Mouse (Mus musculus): ENCODE results near the gene Gm10100. TPM values are rescaled to one million over a fixed set of nuclear protein-coding genes. Genes with fewer than 3 reads are reported as not detected.
"Not testable (repeated sequence)": the region's sequence is repeated elsewhere in the genome, so short reads cannot be mapped to it uniquely, and the experiment has no call there.

Gm10100 gene
- polyA plus RNA-seq, 1 experiment = not detected

GRCm38 (mm10) chr10:77713734-77714133 lies 12.6 kb upstream of the Gm10100 start:
- H3K9me3 ChIP-seq = peaks cover 9% of the 10 kb centered on the region
- TF ChIP-seq FLI1 (IDR thresholded peaks at IDR 0.05; ENCODE audit: low read length) (no peak), GATA1 (IDR thresholded peaks at IDR 0.05; ENCODE audit: borderline replicate concordance, low read length) (no peak)
- H3K4me1 ChIP-seq = peaks cover 11% of the 10 kb centered on the region
- no peak overlapping the region for H3K4me3 ChIP-seq (replicated peaks)
- H3K27me3 ChIP-seq (replicated peaks) = peaks cover 42% of the 10 kb centered on the region
- H3K36me3 ChIP-seq (replicated peaks; ENCODE audit: low read length) = no peaks in the 10 kb centered on the region

- no peak for TF ChIP-seq GATA1 (IDR thresholded peaks at IDR 0.05; ENCODE audit: borderline replicate concordance, low read length)
- TF ChIP-seq FLI1 (IDR thresholded peaks at IDR 0.05; ENCODE audit: low read length) = no peak
- Histone ChIP-seq H3K36me3 (replicated peaks; ENCODE audit: low read length) (no peaks in the 10 kb centered on the region), H3K4me1 (peaks cover 11% of the 10 kb centered on the region), H3K4me3 (replicated peaks) (no peak within 1 kb of the TSS), H3K27me3 (replicated peaks) (peaks cover 47% of the 10 kb centered on the region), H3K9me3 (peaks cover 12% of the 10 kb centered on the region)
Measured at GRCm38 (mm10) chr10:77715507-77715906, 10.8 kb upstream of the Gm10100 start, which contains the start of gene Gm10142. Gene Gm10142, plus strand, starts transcription at chr10:77715807.

GRCm38 (mm10) chr10:77720299-77720698 lies 6.0 kb upstream of the Gm10100 start, which contains the start of gene Krtap12-1:
Gene Krtap12-1, plus strand, starts transcription at chr10:77720599.
- not testable (repeated sequence) for H3K4me1 ChIP-seq; H3K36me3 ChIP-seq (replicated peaks; ENCODE audit: low read length); H3K9me3 ChIP-seq
- Histone ChIP-seq H3K4me3 (replicated peaks) (peak within 1 kb of the TSS; percentile 50), H3K27me3 (replicated peaks) (peaks cover 36% of the 10 kb centered on the region)

- H3K27me3 ChIP-seq (replicated peaks) = peaks cover 27% of the 10 kb centered on the region
- H3K36me3 ChIP-seq (replicated peaks; ENCODE audit: low read length) = no peaks in the 10 kb centered on the region
- H3K9me3 ChIP-seq = 0 out of 2 replicates have a peak, but pooled peaks cover 4% of the 10 kb centered on the region
- H3K4me1 ChIP-seq = no peaks in the 10 kb centered on the region
- H3K4me3 ChIP-seq (replicated peaks) = no peak overlapping the region
- TF ChIP-seq GATA1 (IDR thresholded peaks at IDR 0.05; ENCODE audit: borderline replicate concordance, low read length) = no peak
- no peak for TF ChIP-seq FLI1 (IDR thresholded peaks at IDR 0.05; ENCODE audit: low read length)
Measured at GRCm38 (mm10) chr10:77724855-77725254, 1.4 kb upstream of the Gm10100 start.

- no peak overlapping the region for H3K4me3 ChIP-seq (replicated peaks)
- peaks cover 35% of the 10 kb centered on the region for H3K27me3 ChIP-seq (replicated peaks)
- TF ChIP-seq FLI1 (IDR thresholded peaks at IDR 0.05; ENCODE audit: low read length) (no peak), GATA1 (IDR thresholded peaks at IDR 0.05; ENCODE audit: borderline replicate concordance, low read length) (no peak)
- H3K9me3 ChIP-seq = no peaks in the 10 kb centered on the region
- no peaks in the 10 kb centered on the region for H3K36me3 ChIP-seq (replicated peaks; ENCODE audit: low read length)
- H3K4me1 ChIP-seq = peaks cover 5% of the 10 kb centered on the region
Measured at GRCm38 (mm10) chr10:77728280-77728679, 2.0 kb downstream of the Gm10100 start.

GRCm38 (mm10) chr10:77729241-77729640 lies 3.0 kb downstream of the Gm10100 start:
- H3K9me3 ChIP-seq = peaks cover 4% of the 10 kb centered on the region; the same call in 1 of the 2 replicates
- TF ChIP-seq FLI1 (IDR thresholded peaks at IDR 0.05; ENCODE audit: low read length) = no peak
- no peak for TF ChIP-seq GATA1 (IDR thresholded peaks at IDR 0.05; ENCODE audit: borderline replicate concordance, low read length)
- H3K36me3 ChIP-seq (replicated peaks; ENCODE audit: low read length) = no peaks in the 10 kb centered on the region
- H3K4me1 ChIP-seq = peaks cover 5% of the 10 kb centered on the region
- peaks cover 29% of the 10 kb centered on the region for H3K27me3 ChIP-seq (replicated peaks)
- H3K4me3 ChIP-seq (replicated peaks) = no peak overlapping the region

- Histone ChIP-seq H3K4me3 (replicated peaks) (no peak overlapping the region), H3K36me3 (replicated peaks; ENCODE audit: low read length) (no peaks in the 10 kb centered on the region), H3K27me3 (replicated peaks) (peaks cover 39% of the 10 kb centered on the region), H3K4me1 (peaks cover 9% of the 10 kb centered on the region), H3K9me3 (peaks cover 11% of the 10 kb centered on the region)
- TF ChIP-seq GATA1 (IDR thresholded peaks at IDR 0.05; ENCODE audit: borderline replicate concordance, low read length) (no peak), FLI1 (IDR thresholded peaks at IDR 0.05; ENCODE audit: low read length) (no peak)
Measured at GRCm38 (mm10) chr10:77735928-77736327, 9.6 kb downstream of the Gm10100 start.

- Histone ChIP-seq H3K4me3 (replicated peaks) (no peak overlapping the region), H3K27me3 (replicated peaks) (peaks cover 47% of the 10 kb centered on the region), H3K4me1 (peaks cover 3% of the 10 kb centered on the region; the same call in 1 of the 2 replicates), H3K9me3 (peaks cover 9% of the 10 kb centered on the region), H3K36me3 (replicated peaks; ENCODE audit: low read length) (no peaks in the 10 kb centered on the region)
- TF ChIP-seq GATA1 (IDR thresholded peaks at IDR 0.05; ENCODE audit: borderline replicate concordance, low read length) (no peak), FLI1 (IDR thresholded peaks at IDR 0.05; ENCODE audit: low read length) (no peak)
Measured at GRCm38 (mm10) chr10:77738929-77739328, 12.6 kb downstream of the Gm10100 start.

- not testable (repeated sequence) for H3K36me3 ChIP-seq (replicated peaks; ENCODE audit: low read length); H3K4me3 ChIP-seq (replicated peaks); H3K4me1 ChIP-seq
- Histone ChIP-seq H3K9me3 (peaks cover 11% of the 10 kb centered on the region), H3K27me3 (replicated peaks) (peaks cover 41% of the 10 kb centered on the region)
Measured at GRCm38 (mm10) chr10:77741924-77742688, 15.8 kb downstream of the Gm10100 start, which contains the start of gene Gm18596. Gene Gm18596, minus strand, starts transcription at chr10:77742638.

- not testable (repeated sequence) for H3K36me3 ChIP-seq (replicated peaks; ENCODE audit: low read length); H3K4me1 ChIP-seq
- H3K27me3 ChIP-seq (replicated peaks) = peaks cover 28% of the 10 kb centered on the region
- H3K4me3 ChIP-seq (replicated peaks) = peak overlapping the region; percentile 50
- H3K9me3 ChIP-seq = peaks cover 34% of the 10 kb centered on the region
Measured at GRCm38 (mm10) chr10:77750686-77751085, 24.4 kb downstream of the Gm10100 start.

GRCm38 (mm10) chr10:77751254-77751653 lies 25.0 kb downstream of the Gm10100 start, which contains the start of gene Gm9736:
Gene Gm9736, minus strand, starts transcription at chr10:77751354.
- Histone ChIP-seq H3K4me3 (replicated peaks) (peak within 1 kb of the TSS; percentile 50), H3K9me3 (peaks cover 29% of the 10 kb centered on the region), H3K27me3 (replicated peaks) (peaks cover 23% of the 10 kb centered on the region)
- H3K36me3 ChIP-seq (replicated peaks; ENCODE audit: low read length); H3K4me1 ChIP-seq: not testable (repeated sequence)

GRCm38 (mm10) chr10:77752312-77752711 lies 26.0 kb downstream of the Gm10100 start:
- peaks cover 21% of the 10 kb centered on the region for H3K9me3 ChIP-seq
- H3K36me3 ChIP-seq (replicated peaks; ENCODE audit: low read length); H3K4me3 ChIP-seq (replicated peaks); H3K4me1 ChIP-seq: not testable (repeated sequence)
- H3K27me3 ChIP-seq (replicated peaks) = peaks cover 25% of the 10 kb centered on the region

All from megakaryocyte, embryonic 14.5 days (primary cell).